Mouse (Mus musculus): ENCODE measurements at regions not wholly inside any gene's neighbourhood (a gene's known extent, or its start where the extent isn't known, plus 50 kb on each side); places are given as distances from the start of the nearest gene placed in this dataset.

DNA sequence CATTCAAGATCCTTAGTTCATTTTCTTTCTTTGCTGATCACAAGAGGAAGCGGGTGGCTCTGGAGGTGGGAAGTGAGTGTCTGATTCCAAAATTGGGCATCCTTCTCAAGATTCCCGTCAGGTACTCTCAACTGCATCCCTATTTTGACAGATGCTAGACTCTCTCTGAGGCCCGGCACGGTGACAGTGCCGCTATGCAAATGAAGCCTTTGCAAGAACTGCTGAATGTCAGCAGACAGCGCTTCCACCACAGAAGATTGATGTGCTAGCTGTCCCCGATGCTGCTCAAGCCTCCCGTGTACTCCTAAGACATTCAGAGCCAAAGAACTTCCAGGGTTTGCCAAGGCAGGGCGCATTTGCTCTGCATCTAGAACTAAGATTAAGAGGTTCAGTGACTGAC, 50.9 kb upstream of the Cpne4 start:
- Histone ChIP-seq H3K4me2 (replicated peaks; ENCODE audit: low read depth, low read length) (no peak overlapping the region), H3K27ac (ENCODE audit: low read depth, low read length) (no peak overlapping the region), H3K36me3 (ENCODE audit: control insufficient read depth, insufficient read depth, low read length) (no peaks in the 10 kb centered on the region), H3K27me3 (ENCODE audit: control insufficient read depth, insufficient read depth, low read length) (no peaks in the 10 kb centered on the region), H3K9me3 (ENCODE audit: control insufficient read depth, low read length) (no peaks in the 10 kb centered on the region), H3K4me1 (ENCODE audit: control insufficient read depth, insufficient read depth, low read length) (no peaks in the 10 kb centered on the region), H3K4me3 (ENCODE audit: low read length) (no peak overlapping the region), H3K9ac (ENCODE audit: low read depth, low read length) (no peak overlapping the region)
- no peak for ATAC-seq (ENCODE audit: low FRiP score, low TSS enrichment)
- 73% methylated on average over 9 of the region's 9 CpGs for WGBS

DNA sequence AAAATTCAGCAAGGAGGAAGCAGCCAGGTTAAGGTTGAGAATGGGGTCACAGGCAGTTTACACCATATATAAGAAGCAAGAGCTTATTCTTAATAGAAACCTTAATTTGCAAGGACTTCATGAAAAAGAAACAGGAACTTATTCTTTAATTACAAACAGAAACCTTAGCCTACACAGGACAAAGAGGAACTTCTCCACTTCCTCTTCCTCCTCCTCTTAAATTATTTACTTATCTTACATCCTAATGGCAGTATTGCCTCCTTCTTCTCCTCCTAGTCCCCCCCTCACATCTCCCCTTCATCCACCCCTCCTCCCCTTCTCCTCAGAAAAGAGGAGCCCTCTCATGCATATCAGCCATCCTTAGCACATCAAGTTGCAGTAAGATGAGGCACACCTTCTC, 56.4 kb upstream of the Cpne4 start:
- Histone ChIP-seq H3K36me3 (ENCODE audit: control insufficient read depth, insufficient read depth, low read length) (no peaks in the 10 kb centered on the region), H3K4me2 (replicated peaks; ENCODE audit: low read depth, low read length) (no peak overlapping the region), H3K27me3 (ENCODE audit: control insufficient read depth, insufficient read depth, low read length) (no peaks in the 10 kb centered on the region), H3K9me3 (ENCODE audit: control insufficient read depth, low read length) (no peaks in the 10 kb centered on the region), H3K4me1 (ENCODE audit: control insufficient read depth, insufficient read depth, low read length) (peaks cover 4% of the 10 kb centered on the region; the same call in 1 of the 2 replicates), H3K4me3 (ENCODE audit: low read length) (no peak overlapping the region), H3K9ac (ENCODE audit: low read depth, low read length) (no peak overlapping the region), H3K27ac (ENCODE audit: low read depth, low read length) (no peak overlapping the region)
- no peak for ATAC-seq (ENCODE audit: low FRiP score, low TSS enrichment)

DNA sequence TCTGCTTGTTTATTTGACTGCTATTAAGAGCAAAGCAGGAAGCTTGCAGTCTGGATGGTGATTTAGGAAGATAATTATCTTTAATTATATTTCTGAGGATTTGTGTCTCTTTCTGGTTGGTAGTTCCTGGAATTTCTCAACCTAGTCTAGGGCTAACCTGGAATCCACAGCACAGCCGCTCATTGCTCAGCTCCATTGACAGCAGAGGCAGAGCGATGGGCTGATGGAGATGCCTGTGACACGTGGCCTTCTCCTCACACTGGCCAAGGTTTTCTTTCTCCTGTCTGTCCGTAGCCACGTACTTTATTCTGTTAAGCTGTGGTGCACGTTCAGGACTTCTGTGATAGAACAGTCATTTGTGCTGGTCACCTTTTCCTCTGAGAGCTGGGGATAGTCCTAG, 57.7 kb upstream of the Cpne4 start:
- H3K27ac ChIP-seq (ENCODE audit: low read depth, low read length): no peak overlapping the region
- H3K9ac ChIP-seq (ENCODE audit: low read depth, low read length): no peak overlapping the region
- no peak overlapping the region for H3K4me2 ChIP-seq (replicated peaks; ENCODE audit: low read depth, low read length)
- no peaks in the 10 kb centered on the region for H3K27me3 ChIP-seq (ENCODE audit: control insufficient read depth, insufficient read depth, low read length)
- WGBS: 46% methylated on average over 6 of the region's 6 CpGs
- no peak overlapping the region for H3K4me3 ChIP-seq (ENCODE audit: low read length)
- no peaks in the 10 kb centered on the region for H3K9me3 ChIP-seq (ENCODE audit: control insufficient read depth, low read length)
- H3K4me1 ChIP-seq (ENCODE audit: control insufficient read depth, insufficient read depth, low read length): peaks cover 4% of the 10 kb centered on the region; the same call in 1 of the 2 replicates
- peak; percentile 57; the same call in 1 of the 2 replicates for ATAC-seq (ENCODE audit: low FRiP score, low TSS enrichment)
- H3K36me3 ChIP-seq (ENCODE audit: control insufficient read depth, insufficient read depth, low read length): no peaks in the 10 kb centered on the region

DNA sequence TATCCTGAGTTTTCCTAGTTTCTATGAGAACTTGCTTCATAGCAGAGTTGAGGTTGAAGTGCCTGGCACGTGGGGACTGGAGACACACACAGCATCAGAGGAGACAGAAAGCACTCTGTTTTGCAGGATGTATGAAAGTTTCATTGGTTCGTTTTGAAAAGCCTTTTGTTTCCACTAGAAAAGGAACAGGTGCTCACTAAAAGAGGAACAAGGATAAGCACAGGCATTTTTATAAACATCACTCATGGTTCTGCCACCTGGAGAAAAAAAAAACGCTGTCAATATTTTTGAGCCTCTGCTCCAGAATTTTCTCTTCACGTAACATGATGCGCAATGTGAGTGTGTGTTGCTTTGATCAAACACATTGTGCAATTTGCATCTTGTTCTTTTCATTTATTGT, 64.6 kb upstream of the Cpne4 start:
- Histone ChIP-seq H3K27ac (ENCODE audit: low read depth, low read length) (no peak overlapping the region), H3K4me3 (ENCODE audit: low read length) (no peak overlapping the region), H3K36me3 (ENCODE audit: control insufficient read depth, insufficient read depth, low read length) (no peaks in the 10 kb centered on the region), H3K27me3 (ENCODE audit: control insufficient read depth, insufficient read depth, low read length) (no peaks in the 10 kb centered on the region), H3K4me1 (ENCODE audit: control insufficient read depth, insufficient read depth, low read length) (no peaks in the 10 kb centered on the region), H3K9ac (ENCODE audit: low read depth, low read length) (no peak overlapping the region), H3K9me3 (ENCODE audit: control insufficient read depth, low read length) (no peaks in the 10 kb centered on the region), H3K4me2 (replicated peaks; ENCODE audit: low read depth, low read length) (no peak overlapping the region)
- no peak for ATAC-seq (ENCODE audit: low FRiP score, low TSS enrichment)
- 81% methylated on average over 5 of the region's 5 CpGs for WGBS

DNA sequence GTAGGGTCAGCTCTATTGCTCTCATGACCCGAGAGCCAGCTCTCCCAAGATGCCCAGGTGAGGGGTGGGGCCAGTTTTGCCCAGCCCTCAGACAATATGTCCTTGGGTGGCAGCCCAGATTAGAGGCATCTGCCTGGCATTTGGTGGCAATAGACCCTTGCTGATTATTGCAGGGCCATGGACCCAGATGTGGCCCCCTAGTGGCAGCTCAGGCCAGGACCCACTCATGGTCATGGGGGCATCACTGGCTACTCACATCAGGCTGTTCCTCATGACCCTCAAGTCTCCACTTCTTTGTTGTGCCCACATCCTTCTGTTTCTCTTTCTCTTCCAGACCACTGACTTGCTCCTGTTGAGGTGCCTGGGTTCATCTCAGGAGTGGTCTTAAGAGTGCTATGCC, 66.4 kb upstream of the Cpne4 start:
- Histone ChIP-seq H3K9ac (ENCODE audit: low read depth, low read length) (no peak overlapping the region), H3K27ac (ENCODE audit: low read depth, low read length) (no peak overlapping the region), H3K27me3 (ENCODE audit: control insufficient read depth, insufficient read depth, low read length) (no peaks in the 10 kb centered on the region), H3K36me3 (ENCODE audit: control insufficient read depth, insufficient read depth, low read length) (no peaks in the 10 kb centered on the region), H3K4me1 (ENCODE audit: control insufficient read depth, insufficient read depth, low read length) (no peaks in the 10 kb centered on the region), H3K4me2 (replicated peaks; ENCODE audit: low read depth, low read length) (no peak overlapping the region), H3K4me3 (ENCODE audit: low read length) (no peak overlapping the region), H3K9me3 (ENCODE audit: control insufficient read depth, low read length) (no peaks in the 10 kb centered on the region)
- WGBS: 80% methylated on average over 1 of the region's 1 CpGs
- no peak for ATAC-seq (ENCODE audit: low FRiP score, low TSS enrichment)

DNA sequence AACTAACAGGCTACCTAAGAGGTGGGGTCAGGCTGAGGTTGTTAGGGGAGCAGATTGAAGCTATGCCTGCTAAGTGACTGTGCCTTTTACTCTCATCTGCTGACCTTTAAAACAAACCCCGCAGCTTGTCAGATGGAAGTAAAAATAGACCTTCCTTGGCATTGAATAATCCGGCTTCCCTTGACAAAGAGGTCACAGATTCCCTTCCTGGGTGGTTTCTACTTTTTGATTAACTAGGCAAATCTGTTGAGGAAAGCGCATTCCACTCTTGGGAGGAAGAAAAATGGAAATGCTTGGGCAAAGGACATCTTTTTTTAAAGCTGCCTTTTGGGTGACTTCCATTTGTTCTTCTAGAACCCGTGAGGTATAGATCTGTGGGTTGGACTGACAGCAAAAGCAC, 72.3 kb upstream of the Cpne4 start:
- H3K4me2 ChIP-seq (replicated peaks; ENCODE audit: low read depth, low read length): no peak overlapping the region
- H3K27ac ChIP-seq (ENCODE audit: low read depth, low read length): no peak overlapping the region
- no peaks in the 10 kb centered on the region for H3K27me3 ChIP-seq (ENCODE audit: control insufficient read depth, insufficient read depth, low read length)
- no peak overlapping the region for H3K9ac ChIP-seq (ENCODE audit: low read depth, low read length)
- no peaks in the 10 kb centered on the region for H3K9me3 ChIP-seq (ENCODE audit: control insufficient read depth, low read length)
- 75% methylated on average over 4 of the region's 4 CpGs for WGBS
- H3K4me3 ChIP-seq (ENCODE audit: low read length): no peak overlapping the region
- H3K36me3 ChIP-seq (ENCODE audit: control insufficient read depth, insufficient read depth, low read length): no peaks in the 10 kb centered on the region
- no peaks in the 10 kb centered on the region for H3K4me1 ChIP-seq (ENCODE audit: control insufficient read depth, insufficient read depth, low read length)
- no peak for ATAC-seq (ENCODE audit: low FRiP score, low TSS enrichment)

DNA sequence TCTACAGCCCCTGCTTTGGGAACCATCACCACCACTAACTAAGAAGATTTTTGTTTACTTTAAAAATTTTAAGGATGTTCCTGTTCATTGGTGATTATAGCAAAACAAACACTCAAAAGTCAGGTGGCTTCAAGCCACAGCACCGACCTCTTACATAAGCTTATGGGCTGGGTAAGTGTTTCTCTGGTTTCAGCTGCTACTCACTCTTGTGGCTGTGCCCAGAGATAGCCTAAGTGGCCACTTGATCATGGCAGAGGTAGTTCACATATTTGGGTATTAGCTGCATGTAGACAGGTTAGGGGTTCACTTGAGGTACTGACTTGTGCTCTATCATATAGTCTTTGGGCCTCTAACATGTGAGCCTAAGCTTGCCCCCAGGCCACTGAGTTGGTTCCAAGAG, 79.8 kb upstream of the Cpne4 start:
- H3K9ac ChIP-seq (ENCODE audit: low read depth, low read length): no peak overlapping the region
- H3K4me3 ChIP-seq (ENCODE audit: low read length): no peak overlapping the region
- no peak overlapping the region for H3K27ac ChIP-seq (ENCODE audit: low read depth, low read length)
- no peaks in the 10 kb centered on the region for H3K27me3 ChIP-seq (ENCODE audit: control insufficient read depth, insufficient read depth, low read length)
- no peaks in the 10 kb centered on the region for H3K4me1 ChIP-seq (ENCODE audit: control insufficient read depth, insufficient read depth, low read length)
- ATAC-seq (ENCODE audit: low FRiP score, low TSS enrichment): no peak
- H3K36me3 ChIP-seq (ENCODE audit: control insufficient read depth, insufficient read depth, low read length): no peaks in the 10 kb centered on the region
- H3K9me3 ChIP-seq (ENCODE audit: control insufficient read depth, low read length): no peaks in the 10 kb centered on the region
- no peak overlapping the region for H3K4me2 ChIP-seq (replicated peaks; ENCODE audit: low read depth, low read length)
- WGBS: 80% methylated on average over 1 of the region's 1 CpGs

DNA sequence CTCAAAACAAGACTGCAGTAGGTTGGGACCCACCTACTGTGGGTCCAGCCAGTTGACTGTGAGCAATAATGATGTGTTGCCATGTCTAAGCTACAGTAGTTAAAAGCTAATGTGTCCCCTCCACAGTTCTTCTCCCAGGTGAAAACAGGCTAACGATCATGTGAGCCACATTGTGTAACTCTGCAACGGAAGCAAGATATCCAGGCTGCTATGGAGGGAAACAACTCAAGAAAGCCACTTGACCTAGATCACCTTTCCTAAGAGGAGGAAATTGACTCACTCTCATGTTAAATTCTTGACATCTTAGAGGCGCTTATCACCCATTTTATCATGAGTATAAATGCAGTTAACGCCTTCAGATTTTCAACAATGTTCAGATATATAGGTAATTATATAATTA, 83.4 kb upstream of the Cpne4 start:
- H3K27me3 ChIP-seq (ENCODE audit: control insufficient read depth, insufficient read depth, low read length): no peaks in the 10 kb centered on the region
- 83% methylated on average over 4 of the region's 4 CpGs for WGBS
- H3K9me3 ChIP-seq (ENCODE audit: control insufficient read depth, low read length): no peaks in the 10 kb centered on the region
- H3K4me2 ChIP-seq (replicated peaks; ENCODE audit: low read depth, low read length): no peak overlapping the region
- no peak overlapping the region for H3K9ac ChIP-seq (ENCODE audit: low read depth, low read length)
- H3K27ac ChIP-seq (ENCODE audit: low read depth, low read length): no peak overlapping the region
- no peaks in the 10 kb centered on the region for H3K36me3 ChIP-seq (ENCODE audit: control insufficient read depth, insufficient read depth, low read length)
- no peak for ATAC-seq (ENCODE audit: low FRiP score, low TSS enrichment)
- H3K4me3 ChIP-seq (ENCODE audit: low read length): no peak overlapping the region
- H3K4me1 ChIP-seq (ENCODE audit: control insufficient read depth, insufficient read depth, low read length): no peaks in the 10 kb centered on the region

DNA sequence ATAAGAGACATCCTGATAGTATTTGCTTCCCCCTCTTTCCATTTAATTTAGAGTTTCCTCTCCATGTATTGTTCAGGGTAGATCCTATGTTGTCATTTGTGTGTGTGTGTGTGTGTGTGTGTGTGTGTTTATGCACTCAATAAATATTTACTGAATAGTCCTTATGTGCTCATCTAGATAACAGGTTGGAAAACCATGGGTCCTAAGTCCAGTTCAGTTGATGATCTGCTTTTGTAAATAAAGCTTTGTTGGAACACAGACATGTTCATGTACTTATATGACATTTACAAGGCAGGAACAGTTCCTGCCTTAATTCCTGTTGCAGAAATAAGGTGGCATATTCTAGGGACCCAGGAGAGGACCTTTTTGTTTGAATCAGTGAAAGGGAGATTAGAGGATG, 87.0 kb upstream of the Cpne4 start:
- no peaks in the 10 kb centered on the region for H3K9me3 ChIP-seq (ENCODE audit: control insufficient read depth, low read length)
- ATAC-seq (ENCODE audit: low FRiP score, low TSS enrichment): no peak
- H3K4me3 ChIP-seq (ENCODE audit: low read length): no peak overlapping the region
- no peaks in the 10 kb centered on the region for H3K4me1 ChIP-seq (ENCODE audit: control insufficient read depth, insufficient read depth, low read length)
- H3K36me3 ChIP-seq (ENCODE audit: control insufficient read depth, insufficient read depth, low read length): no peaks in the 10 kb centered on the region
- H3K27me3 ChIP-seq (ENCODE audit: control insufficient read depth, insufficient read depth, low read length): no peaks in the 10 kb centered on the region
- no peak overlapping the region for H3K9ac ChIP-seq (ENCODE audit: low read depth, low read length)
- H3K27ac ChIP-seq (ENCODE audit: low read depth, low read length): no peak overlapping the region
- H3K4me2 ChIP-seq (replicated peaks; ENCODE audit: low read depth, low read length): no peak overlapping the region

DNA sequence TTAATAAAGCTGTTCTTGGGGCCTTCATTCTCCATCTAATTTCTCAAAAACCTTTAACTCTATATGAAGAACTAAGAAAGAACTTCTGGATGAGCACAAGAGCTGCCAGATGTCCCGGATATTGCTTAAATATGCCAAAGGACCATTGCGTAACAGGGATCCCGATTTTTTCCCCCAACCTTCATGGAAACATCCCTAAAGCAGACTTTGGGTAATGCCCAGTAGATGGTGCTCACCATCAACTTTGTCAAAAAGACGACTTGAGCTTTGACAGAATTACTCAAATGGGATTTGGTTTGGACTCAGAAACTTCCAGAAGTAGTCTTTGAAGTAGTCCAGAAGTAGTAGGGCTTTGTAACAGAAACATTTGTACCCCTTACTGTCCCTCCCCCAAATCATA, 89.5 kb upstream of the Cpne4 start:
- Histone ChIP-seq H3K9me3 (ENCODE audit: control insufficient read depth, low read length) (no peaks in the 10 kb centered on the region), H3K4me2 (replicated peaks; ENCODE audit: low read depth, low read length) (no peak overlapping the region), H3K4me1 (ENCODE audit: control insufficient read depth, insufficient read depth, low read length) (no peaks in the 10 kb centered on the region), H3K27ac (ENCODE audit: low read depth, low read length) (no peak overlapping the region), H3K36me3 (ENCODE audit: control insufficient read depth, insufficient read depth, low read length) (no peaks in the 10 kb centered on the region), H3K27me3 (ENCODE audit: control insufficient read depth, insufficient read depth, low read length) (no peaks in the 10 kb centered on the region), H3K4me3 (ENCODE audit: low read length) (no peak overlapping the region), H3K9ac (ENCODE audit: low read depth, low read length) (no peak overlapping the region)
- ATAC-seq (ENCODE audit: low FRiP score, low TSS enrichment): no peak
- WGBS: 48% methylated on average over 4 of the region's 4 CpGs

Data from kidney, embryonic 14.5 days (tissue).